Mouse (Mus musculus): ENCODE measurements around the gene Capn15. TPM values are rescaled to one million over a fixed set of nuclear protein-coding genes. Genes with fewer than 3 reads are reported as not detected.

Capn15 gene
- polyA plus RNA-seq, 1 experiment from 2014 or later = 18.5 TPM

- ATAC-seq = peak; percentile 52
- Histone ChIP-seq H3K36me3 (no peaks in the 10 kb centered on the region), H3K4me3 (replicated peaks) (peak overlapping the region; percentile 40), H3K9me3 (no peaks in the 10 kb centered on the region), H3K4me2 (replicated peaks) (peak overlapping the region; percentile 88), H3K27ac (no peak overlapping the region), H3K4me1 (replicated peaks) (peaks cover 12% of the 10 kb centered on the region), H3K27me3 (replicated peaks) (peaks cover 41% of the 10 kb centered on the region), H3K9ac (0 out of 2 replicates have a peak overlapping the region, but pooled peaks have one; percentile 17)
- WGBS = under 1% methylated on average over 33 of the region's 33 CpGs
Measured at GRCm38 (mm10) chr17:25951225-25951802, 34.3 kb downstream of the Capn15 start.

GRCm38 (mm10) chr17:25950706-25951105, 34.9 kb downstream of the Capn15 start:
- Histone ChIP-seq H3K4me2 (replicated peaks) (peak overlapping the region; percentile 88), H3K4me3 (replicated peaks) (no peak overlapping the region), H3K27me3 (replicated peaks) (peaks cover 41% of the 10 kb centered on the region), H3K9ac (no peak overlapping the region), H3K4me1 (replicated peaks) (peaks cover 12% of the 10 kb centered on the region), H3K9me3 (no peaks in the 10 kb centered on the region), H3K36me3 (no peaks in the 10 kb centered on the region), H3K27ac (no peak overlapping the region)
- no CpG with 5 or more reads among the region's 3 CpGs for WGBS
- ATAC-seq = no peak

- H3K9me3 ChIP-seq = no peaks in the 10 kb centered on the region
- no peaks in the 10 kb centered on the region for H3K36me3 ChIP-seq
- no peak overlapping the region for H3K27ac ChIP-seq
- H3K27me3 ChIP-seq (replicated peaks) = peaks cover 41% of the 10 kb centered on the region
- no peak overlapping the region for H3K4me3 ChIP-seq (replicated peaks)
- no peak for ATAC-seq
- WGBS = 65% methylated on average over 5 of the region's 5 CpGs
- H3K4me1 ChIP-seq (replicated peaks) = peaks cover 12% of the 10 kb centered on the region
- H3K9ac ChIP-seq = no peak overlapping the region
- no peak overlapping the region for H3K4me2 ChIP-seq (replicated peaks)
Measured at GRCm38 (mm10) chr17:25949981-25950380, 35.6 kb downstream of the Capn15 start.

GRCm38 (mm10) chr17:25948051-25948450, 37.5 kb downstream of the Capn15 start:
- no peak for ATAC-seq
- 81% methylated on average over 8 of the region's 8 CpGs for WGBS
- H3K27me3 ChIP-seq (replicated peaks) = peaks cover 33% of the 10 kb centered on the region
- no peak overlapping the region for H3K4me3 ChIP-seq (replicated peaks)
- H3K9ac ChIP-seq = no peak overlapping the region
- H3K4me1 ChIP-seq (replicated peaks) = peaks cover 12% of the 10 kb centered on the region
- no peak overlapping the region for H3K4me2 ChIP-seq (replicated peaks)
- H3K9me3 ChIP-seq = no peaks in the 10 kb centered on the region
- no peak overlapping the region for H3K27ac ChIP-seq
- no peaks in the 10 kb centered on the region for H3K36me3 ChIP-seq

GRCm38 (mm10) chr17:25947576-25947975, 38.0 kb downstream of the Capn15 start:
- no peaks in the 10 kb centered on the region for H3K36me3 ChIP-seq
- ATAC-seq = no peak
- peaks cover 13% of the 10 kb centered on the region for H3K4me1 ChIP-seq (replicated peaks)
- no peak overlapping the region for H3K9ac ChIP-seq
- H3K27ac ChIP-seq = no peak overlapping the region
- H3K4me3 ChIP-seq (replicated peaks) = no peak overlapping the region
- no peaks in the 10 kb centered on the region for H3K9me3 ChIP-seq
- H3K27me3 ChIP-seq (replicated peaks) = peaks cover 28% of the 10 kb centered on the region
- no peak overlapping the region for H3K4me2 ChIP-seq (replicated peaks)
- 87% methylated on average over 4 of the region's 4 CpGs for WGBS

DNA sequence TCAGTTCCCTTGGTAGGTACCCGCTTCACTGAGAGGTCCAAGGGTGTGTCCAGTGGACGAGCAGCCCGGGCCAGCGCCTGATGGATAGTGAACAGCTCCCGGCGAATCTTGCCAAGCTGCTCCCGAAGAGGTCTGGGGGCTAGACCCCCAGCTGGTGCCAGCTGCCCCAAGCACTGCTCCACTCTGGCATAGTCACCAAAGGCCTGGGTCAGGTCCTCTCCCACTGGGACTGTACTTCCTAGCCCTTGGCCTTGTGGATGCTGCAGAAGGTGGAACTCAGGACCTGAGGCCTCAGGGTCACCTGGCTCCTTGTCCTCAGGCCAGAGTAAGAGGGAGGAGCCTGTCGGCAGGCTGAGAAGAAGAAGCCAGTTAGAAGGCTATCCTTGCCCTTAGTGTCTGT, 38.7 kb downstream of the Capn15 start:
- H3K27ac ChIP-seq = no peak overlapping the region
- H3K27me3 ChIP-seq (replicated peaks) = peaks cover 21% of the 10 kb centered on the region
- H3K36me3 ChIP-seq = no peaks in the 10 kb centered on the region
- H3K9ac ChIP-seq = no peak overlapping the region
- no peak overlapping the region for H3K4me2 ChIP-seq (replicated peaks)
- WGBS = 77% methylated on average over 8 of the region's 8 CpGs
- ATAC-seq = no peak
- no peaks in the 10 kb centered on the region for H3K9me3 ChIP-seq
- H3K4me1 ChIP-seq (replicated peaks) = peaks cover 11% of the 10 kb centered on the region
- H3K4me3 ChIP-seq (replicated peaks) = no peak overlapping the region

- no peak overlapping the region for H3K4me2 ChIP-seq (replicated peaks)
- peaks cover 8% of the 10 kb centered on the region for H3K4me1 ChIP-seq (replicated peaks)
- H3K9me3 ChIP-seq = no peaks in the 10 kb centered on the region
- H3K9ac ChIP-seq = no peak overlapping the region
- no peak overlapping the region for H3K27ac ChIP-seq
- no peak for ATAC-seq
- WGBS = 77% methylated on average over 7 of the region's 7 CpGs
- H3K36me3 ChIP-seq = no peaks in the 10 kb centered on the region
- H3K4me3 ChIP-seq (replicated peaks) = no peak overlapping the region
- peaks cover 16% of the 10 kb centered on the region for H3K27me3 ChIP-seq (replicated peaks)
Measured at GRCm38 (mm10) chr17:25946349-25946748, 39.2 kb downstream of the Capn15 start.

DNA sequence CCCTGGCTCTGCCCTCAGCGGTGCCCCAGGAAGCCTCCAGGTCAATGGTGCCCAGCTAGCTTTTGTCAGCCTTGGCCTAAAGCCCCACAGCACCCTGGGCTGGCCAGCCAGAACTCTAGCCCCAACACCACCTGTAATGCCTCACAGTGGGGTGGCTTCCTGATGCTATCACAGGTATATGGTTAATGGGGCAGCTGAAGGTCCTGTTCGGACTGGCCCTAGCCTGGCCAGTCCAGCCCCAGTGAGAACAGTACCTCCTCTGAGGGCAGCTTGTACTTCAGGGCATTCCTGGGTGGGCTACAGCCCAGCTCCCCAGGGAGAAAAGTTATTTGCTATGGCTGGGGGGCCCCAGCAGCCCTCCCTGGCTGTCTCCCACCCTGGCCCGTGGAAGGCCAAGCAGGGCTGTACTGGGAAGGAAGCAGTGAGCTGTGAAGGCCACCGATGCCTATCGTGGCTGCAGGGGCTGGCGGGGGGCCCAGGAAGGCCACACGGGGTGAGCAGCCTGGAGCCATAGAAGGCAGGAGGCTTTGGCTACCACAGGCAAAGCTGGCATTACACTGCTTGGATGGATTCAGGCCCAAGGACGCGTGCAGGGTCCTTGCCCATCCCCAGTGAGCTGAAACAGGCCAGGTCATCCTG, 40.0 kb downstream of the Capn15 start:
- ATAC-seq = no peak
- Histone ChIP-seq H3K27ac (no peak overlapping the region), H3K36me3 (no peaks in the 10 kb centered on the region), H3K27me3 (replicated peaks) (peaks cover 8% of the 10 kb centered on the region), H3K9ac (no peak overlapping the region), H3K4me1 (replicated peaks) (peaks cover 9% of the 10 kb centered on the region), H3K4me3 (replicated peaks) (no peak overlapping the region), H3K4me2 (replicated peaks) (no peak overlapping the region), H3K9me3 (no peaks in the 10 kb centered on the region)
- 71% methylated on average over 9 of the region's 9 CpGs for WGBS

- no peak for ATAC-seq
- no peaks in the 10 kb centered on the region for H3K9me3 ChIP-seq
- no peak within 1 kb of the TSS for H3K27ac ChIP-seq
- no peaks in the 10 kb centered on the region for H3K36me3 ChIP-seq
- WGBS = 53% methylated on average over 6 of the region's 6 CpGs
- no peaks in the 10 kb centered on the region for H3K27me3 ChIP-seq (replicated peaks)
- peaks cover 14% of the 10 kb centered on the region for H3K4me1 ChIP-seq (replicated peaks)
- H3K4me3 ChIP-seq (replicated peaks) = no peak within 1 kb of the TSS
- H3K9ac ChIP-seq = no peak within 1 kb of the TSS
- H3K4me2 ChIP-seq (replicated peaks) = no peak within 1 kb of the TSS
Measured at GRCm38 (mm10) chr17:25944366-25945163, 41.0 kb downstream of the Capn15 start, which contains the start of the genes Pigq and Nhlrc4. Gene Pigq (minus strand): TSS chr17:25944936. Gene Nhlrc4 (minus strand): TSS chr17:25944961.

GRCm38 (mm10) chr17:25943769-25944168, 41.8 kb downstream of the Capn15 start:
- H3K27me3 ChIP-seq (replicated peaks) = no peaks in the 10 kb centered on the region
- H3K4me1 ChIP-seq (replicated peaks) = peaks cover 14% of the 10 kb centered on the region
- no peaks in the 10 kb centered on the region for H3K9me3 ChIP-seq
- ATAC-seq = no peak
- no peak overlapping the region for H3K4me2 ChIP-seq (replicated peaks)
- H3K27ac ChIP-seq = no peak overlapping the region
- peaks cover 3% of the 10 kb centered on the region; the same call in 1 of the 2 replicates for H3K36me3 ChIP-seq
- no peak overlapping the region for H3K4me3 ChIP-seq (replicated peaks)
- no peak overlapping the region for H3K9ac ChIP-seq
- WGBS = 68% methylated on average over 9 of the region's 9 CpGs

- no peaks in the 10 kb centered on the region for H3K27me3 ChIP-seq (replicated peaks)
- 87% methylated on average over 3 of the region's 3 CpGs for WGBS
- H3K27ac ChIP-seq = no peak overlapping the region
- peaks cover 5% of the 10 kb centered on the region; the same call in 1 of the 2 replicates for H3K36me3 ChIP-seq
- no peak for ATAC-seq
- no peaks in the 10 kb centered on the region for H3K9me3 ChIP-seq
- H3K4me3 ChIP-seq (replicated peaks) = no peak overlapping the region
- H3K4me1 ChIP-seq (replicated peaks) = peaks cover 14% of the 10 kb centered on the region
- H3K9ac ChIP-seq = no peak overlapping the region
- no peak overlapping the region for H3K4me2 ChIP-seq (replicated peaks)
Measured at GRCm38 (mm10) chr17:25943221-25943620, 42.4 kb downstream of the Capn15 start.

DNA sequence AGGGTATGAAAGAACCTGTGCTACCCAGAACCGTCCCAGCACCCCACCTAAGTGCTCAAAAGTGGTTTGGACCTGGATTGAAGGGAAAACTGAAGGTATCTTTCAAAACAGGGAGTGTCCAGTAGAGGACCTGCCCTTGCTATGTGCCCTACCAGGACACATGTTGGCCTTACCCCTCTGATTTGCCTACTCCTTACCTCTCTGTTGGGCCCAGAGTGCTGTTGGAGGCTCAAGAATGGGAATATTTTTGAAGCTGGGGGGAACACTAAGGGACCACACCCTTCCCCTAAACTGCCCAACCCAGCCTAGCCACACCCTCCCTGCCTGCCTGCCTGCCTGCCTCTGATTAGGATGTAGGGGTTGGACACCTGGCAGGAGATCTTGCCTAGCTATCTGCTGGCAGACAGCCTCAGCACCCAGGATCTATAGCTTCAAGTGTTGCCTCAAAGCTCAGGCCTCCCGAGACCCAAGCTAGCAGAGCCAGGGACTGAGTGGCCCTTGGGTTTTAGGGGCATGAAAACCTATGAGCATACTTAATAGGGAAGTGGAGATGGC, 42.9 kb downstream of the Capn15 start:
- no peak overlapping the region for H3K27ac ChIP-seq
- WGBS = 85% methylated on average over 2 of the region's 2 CpGs
- H3K9me3 ChIP-seq = no peaks in the 10 kb centered on the region
- H3K4me1 ChIP-seq (replicated peaks) = peaks cover 14% of the 10 kb centered on the region
- peaks cover 5% of the 10 kb centered on the region; the same call in 1 of the 2 replicates for H3K36me3 ChIP-seq
- H3K4me2 ChIP-seq (replicated peaks) = peak overlapping the region; percentile 76; the same call in 1 of the 2 replicates
- H3K4me3 ChIP-seq (replicated peaks) = no peak overlapping the region
- H3K9ac ChIP-seq = no peak overlapping the region
- ATAC-seq = peak; percentile 77
- H3K27me3 ChIP-seq (replicated peaks) = no peaks in the 10 kb centered on the region

All from intestine, embryonic 15.5 days (tissue).